Mouse (Mus musculus) thymus, postnatal 4 days (tissue): ENCODE results near the gene Bloc1s1.
A peak's percentile ranks its signal among the peaks of the same experiment; 100 is the strongest.

Source experiments
- DNase-seq: peaks from one replicate; pipeline ENCODE4 v3.0.0; 2021

The Bloc1s1 gene

GRCm38 (mm10) chr10:128923935-128924334 lies at the start of gene Bloc1s1:
Bloc1s1 (minus strand) TSS chr10:128924035.
- DNase-seq, result no peak

- peak; percentile 2 for DNase-seq
These were observed 49.0 kb upstream of the Bloc1s1 start for GRCm38 (mm10) chr10:128972841-128973240.

- DNase-seq, result no peak
These were observed 47.0 kb upstream of the Bloc1s1 start for GRCm38 (mm10) chr10:128970740-128971250.

GRCm38 (mm10) chr10:128968341-128968749 lies 44.5 kb upstream of the Bloc1s1 start:
- DNase-seq, result no peak

GRCm38 (mm10) chr10:128965871-128966270 lies 42.0 kb upstream of the Bloc1s1 start:
- no peak for DNase-seq

- DNase-seq, result no peak
These were observed 41.1 kb upstream of the Bloc1s1 start for GRCm38 (mm10) chr10:128964961-128965360.

- DNase-seq, result peak; percentile 84
These were observed 37.1 kb upstream of the Bloc1s1 start, which contains the start of gene Mettl7b for GRCm38 (mm10) chr10:128960590-128961584. Mettl7b (minus strand) TSS chr10:128960988.

GRCm38 (mm10) chr10:128960142-128960541 lies 36.3 kb upstream of the Bloc1s1 start:
- peak; percentile 38 for DNase-seq

- DNase-seq, result no peak
These were observed 34.5 kb upstream of the Bloc1s1 start for GRCm38 (mm10) chr10:128958340-128958739.

GRCm38 (mm10) chr10:128950208-128950887 lies 26.5 kb upstream of the Bloc1s1 start:
- no peak for DNase-seq

- DNase-seq, result no peak
These were observed 23.7 kb upstream of the Bloc1s1 start for GRCm38 (mm10) chr10:128947496-128947895.

- DNase-seq, result peak; percentile 64
These were observed 21.8 kb upstream of the Bloc1s1 start for GRCm38 (mm10) chr10:128945675-128946074.

- no peak for DNase-seq
These were observed 16.7 kb upstream of the Bloc1s1 start for GRCm38 (mm10) chr10:128940475-128941061.

- no peak for DNase-seq
These were observed 15.1 kb upstream of the Bloc1s1 start for GRCm38 (mm10) chr10:128938974-128939373.

GRCm38 (mm10) chr10:128938457-128938856 lies 14.6 kb upstream of the Bloc1s1 start:
- no peak for DNase-seq

GRCm38 (mm10) chr10:128937756-128938390 lies 14.0 kb upstream of the Bloc1s1 start:
- DNase-seq, result no peak

- DNase-seq, result no peak
These were observed 12.1 kb upstream of the Bloc1s1 start for GRCm38 (mm10) chr10:128935826-128936440.

- DNase-seq, result peak; percentile 73
These were observed 11.4 kb upstream of the Bloc1s1 start for GRCm38 (mm10) chr10:128934997-128935787.

GRCm38 (mm10) chr10:128933976-128934721 lies 10.3 kb upstream of the Bloc1s1 start:
- DNase-seq, result no peak

GRCm38 (mm10) chr10:128933574-128933973 lies 9.7 kb upstream of the Bloc1s1 start, which contains the start of gene Itga7:
Itga7 (plus strand) TSS chr10:128933818.
- peak; percentile 59 for DNase-seq
